Mouse (Mus musculus) urinary bladder, postnatal 36 days (tissue): ENCODE data around the gene Ccdc149.

Source experiments
- DNase-seq, 2 experiments: peaks; one replicate each; pipeline ENCODE4 v3.0.0; 2022; ENCODE audit warnings: low spot score in 2 of 2, mixed read lengths in 1 of 2

The Ccdc149 gene

GRCm38 (mm10) chr5:52440278-52440677 lies 31.0 kb downstream of the Ccdc149 start:
- DNase-seq: no peak

GRCm38 (mm10) chr5:52438946-52439345 lies 32.4 kb downstream of the Ccdc149 start:
- no peak for DNase-seq

GRCm38 (mm10) chr5:52435533-52435932 lies 35.8 kb downstream of the Ccdc149 start:
- DNase-seq: no peak

GRCm38 (mm10) chr5:52431276-52431844 lies 40.0 kb downstream of the Ccdc149 start:
- DNase-seq: peak in 1 of 2 experiments; percentile 33

- DNase-seq: no peak
Observed at GRCm38 (mm10) chr5:52429731-52430480, 41.4 kb downstream of the Ccdc149 start.

GRCm38 (mm10) chr5:52428613-52429012 lies 42.7 kb downstream of the Ccdc149 start:
- no peak for DNase-seq

GRCm38 (mm10) chr5:52425819-52426218 lies 45.5 kb downstream of the Ccdc149 start:
- no peak for DNase-seq

- no peak for DNase-seq
Observed at GRCm38 (mm10) chr5:52423893-52424292, 47.4 kb downstream of the Ccdc149 start.

GRCm38 (mm10) chr5:52416485-52416884 lies 54.8 kb downstream of the Ccdc149 start:
- DNase-seq: peak in 1 of 2 experiments; percentile 9

- no peak for DNase-seq
Observed at GRCm38 (mm10) chr5:52415917-52416316, 55.4 kb downstream of the Ccdc149 start.

- no peak for DNase-seq
Observed at GRCm38 (mm10) chr5:52415193-52415592, 56.1 kb downstream of the Ccdc149 start.

GRCm38 (mm10) chr5:52411567-52411966 lies 59.8 kb downstream of the Ccdc149 start:
- no peak for DNase-seq

- DNase-seq: no peak
Observed at GRCm38 (mm10) chr5:52410197-52410596, 61.1 kb downstream of the Ccdc149 start.

GRCm38 (mm10) chr5:52408668-52409315 lies 62.5 kb downstream of the Ccdc149 start:
- DNase-seq: no peak

GRCm38 (mm10) chr5:52404373-52404772 lies 66.9 kb downstream of the Ccdc149 start:
- DNase-seq: no peak

- DNase-seq: no peak
Observed at GRCm38 (mm10) chr5:52393756-52394155, 77.6 kb downstream of the Ccdc149 start.

GRCm38 (mm10) chr5:52391471-52391870 lies 79.8 kb downstream of the Ccdc149 start:
- DNase-seq: no peak

GRCm38 (mm10) chr5:52390381-52390780 lies 80.9 kb downstream of the Ccdc149 start:
- no peak for DNase-seq

- DNase-seq: no peak
Observed at GRCm38 (mm10) chr5:52388092-52388749, 83.1 kb downstream of the Ccdc149 start.

GRCm38 (mm10) chr5:52386016-52386415 lies 85.3 kb downstream of the Ccdc149 start:
- no peak for DNase-seq

- DNase-seq: no peak
Observed at GRCm38 (mm10) chr5:52383748-52384147, 87.6 kb downstream of the Ccdc149 start.

- DNase-seq: no peak
Observed at GRCm38 (mm10) chr5:52382837-52383236, 88.5 kb downstream of the Ccdc149 start.
